Mouse (Mus musculus) hindbrain, embryonic 13.5 days (tissue): ENCODE measurements around the gene Gpsm3. TPM values are rescaled to one million over a fixed set of nuclear protein-coding genes. Genes with fewer than 3 reads are reported as not detected.
A peak's percentile ranks its signal among the peaks of the same experiment; 100 is the strongest.

Experiments
- ATAC-seq: fragments of 200-750 bp; cut with Nextera tagmentation; 2 replicates; pipeline ENCODE4 v1.8.0; 2017; ENCODE audit warnings: moderate TSS enrichment; ENCODE audit not compliant: low FRiP score
- H3K27ac ChIP-seq: fragments of 300-500 bp; sonication (generic); 2 replicates; pipeline ENCODE4 v1.5.1; 2015; ENCODE audit warnings: inconsistent platforms, mild to moderate bottlenecking, moderate library complexity
- H3K27me3 ChIP-seq: fragments of 300-500 bp; sonication (generic); 2 replicates; pipeline ENCODE4 v1.6.1; 2015; ENCODE audit warnings: mild to moderate bottlenecking, inconsistent platforms
- H3K36me3 ChIP-seq: fragments of 300-500 bp; sonication (generic); 2 replicates; pipeline ENCODE4 v1.6.1; 2015; ENCODE audit warnings: mild to moderate bottlenecking, inconsistent platforms
- H3K4me1 ChIP-seq: fragments of 300-500 bp; sonication (generic); replicated peaks from 2 replicates; pipeline ENCODE4 v1.6.1; 2015; ENCODE audit warnings: inconsistent platforms
- H3K4me2 ChIP-seq: fragments of 300-500 bp; sonication (generic); 2 replicates; pipeline ENCODE4 v1.6.1; 2015; ENCODE audit warnings: inconsistent platforms, mild to moderate bottlenecking, moderate library complexity
- H3K4me3 ChIP-seq: fragments of 300-500 bp; sonication (generic); 2 replicates; pipeline ENCODE4 v1.5.1; 2015; ENCODE audit warnings: mild to moderate bottlenecking, inconsistent platforms
- H3K9ac ChIP-seq: fragments of 300-500 bp; sonication (generic); 2 replicates; pipeline ENCODE4 v1.6.1; 2015; ENCODE audit warnings: mild to moderate bottlenecking, inconsistent platforms
- H3K9me3 ChIP-seq: fragments of 300-500 bp; sonication (generic); 2 replicates; pipeline ENCODE4 v1.6.1; 2016; ENCODE audit warnings: inconsistent platforms
- WGBS: fragments of 180-500 bp; shearing (Covaris S2); methylation state at CpG from one replicate; pipeline ENCODE4 v1.1.7; 2015; 5-methylcytosine and 5-hydroxymethylcytosine counted together
- polyA plus RNA-seq: library from polyadenylated mRNA; unstranded; fragments of >200 nt; fragmentation: Nextera tagmentation; extraction: Ambion mirVana; gene quantifications from 2 replicates; pipeline ENCODE4 v1.2.1, GENCODE M21; 2015

Gene Gpsm3
- polyA plus RNA-seq, 1 experiment from 2014 or later, result 3.2 TPM

DNA sequence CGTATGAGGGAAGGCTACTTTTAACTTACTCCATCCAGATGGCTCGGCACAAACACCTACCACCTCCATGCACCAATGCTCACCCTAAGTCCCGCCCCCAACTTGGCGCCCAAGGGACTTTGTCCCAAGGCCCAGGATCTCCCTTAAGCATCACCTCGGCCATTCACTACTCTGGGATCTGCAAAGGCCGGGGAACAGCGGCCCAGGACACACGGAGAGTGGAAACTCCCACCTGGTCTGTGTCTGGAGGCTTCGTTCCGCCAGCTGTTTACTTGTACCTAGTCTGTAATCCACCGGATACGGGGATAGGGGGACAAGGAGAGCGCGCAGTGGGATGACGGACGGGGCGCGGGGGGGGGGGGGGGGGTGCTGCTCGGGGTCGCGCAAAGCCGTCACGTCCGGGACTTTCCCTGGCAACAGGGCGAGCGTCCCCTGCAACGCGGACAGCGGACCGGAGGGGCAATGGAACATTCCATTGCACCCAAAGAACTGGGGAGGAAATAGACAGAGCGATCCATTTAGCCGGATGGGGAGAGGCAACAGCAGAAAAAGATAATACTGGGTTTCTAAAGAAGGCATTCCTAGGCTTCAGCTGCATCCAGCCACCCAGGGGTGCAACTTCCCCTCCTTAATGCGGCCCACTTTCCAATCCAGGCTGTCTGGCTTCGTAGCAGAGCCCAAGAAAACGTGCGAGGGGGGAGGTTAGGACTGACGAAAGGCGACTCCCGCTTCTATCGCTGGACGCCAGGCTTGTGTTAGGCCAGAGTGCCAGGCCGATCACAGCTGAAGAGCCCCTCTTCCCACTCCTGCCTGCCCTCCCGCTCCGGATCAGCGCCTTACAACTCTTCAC, 37.7 kb downstream of the Gpsm3 start:
- H3K9me3 ChIP-seq, result no peaks in the 10 kb centered on the region
- WGBS, result 0% methylated on average over 42 of the region's 45 CpGs

DNA sequence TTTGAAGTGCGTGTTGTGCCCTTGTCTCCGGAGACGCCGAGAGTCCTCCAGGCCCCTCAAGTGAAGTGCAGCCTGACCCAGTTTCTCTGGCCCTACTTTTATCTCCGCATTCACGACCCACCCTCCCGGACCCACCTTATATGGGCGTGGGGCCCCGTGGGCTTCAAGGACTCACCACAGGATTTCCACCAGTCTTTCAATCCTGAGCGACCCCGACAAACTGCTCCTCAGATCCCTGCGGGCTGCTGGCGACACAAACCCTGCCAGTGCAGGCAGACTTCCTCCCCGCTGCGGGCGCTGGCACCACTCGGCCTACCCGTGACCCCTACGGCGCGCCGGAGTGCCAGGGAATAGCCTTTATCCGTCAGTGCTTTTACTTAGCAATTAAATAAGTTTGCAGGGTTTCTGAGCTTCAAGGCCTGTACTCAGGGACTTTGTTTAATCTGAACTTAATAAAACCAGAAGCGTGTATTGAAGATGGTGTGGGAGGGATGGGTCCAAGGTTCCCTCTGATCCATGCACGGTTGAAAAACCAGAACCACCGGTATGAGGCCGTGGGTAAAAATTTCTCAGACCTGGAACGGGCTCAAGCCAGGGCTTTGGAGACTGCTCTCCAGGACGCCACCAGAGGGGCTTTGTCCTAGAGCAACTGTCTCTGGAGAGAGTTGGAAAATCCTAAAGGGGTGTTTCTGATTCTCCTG, 38.5 kb downstream of the Gpsm3 start, which contains the start of gene Ppt2:
TSS of gene Ppt2 (minus strand) at position 568 of the 701 bp plus-strand sequence.
- peak within 1 kb of the TSS; percentile 83 for H3K9ac ChIP-seq
- peak within 1 kb of the TSS; percentile 73 for H3K4me3 ChIP-seq
- no peaks in the 10 kb centered on the region for H3K9me3 ChIP-seq
- peak within 1 kb of the TSS; percentile 91 for H3K4me2 ChIP-seq
- peaks cover 61% of the 10 kb centered on the region for H3K4me1 ChIP-seq
- peaks cover 36% of the 10 kb centered on the region for H3K27me3 ChIP-seq
- ATAC-seq, result peak; percentile 22
- peaks cover 10% of the 10 kb centered on the region for H3K36me3 ChIP-seq
- 8% methylated on average over 29 of the region's 29 CpGs for WGBS
- peak within 1 kb of the TSS; percentile 93 for H3K27ac ChIP-seq

More for the DNA sequence above, 37.7 kb downstream of the Gpsm3 start:
- Histone ChIP-seq H3K9ac (peak overlapping the region; percentile 83), H3K4me2 (peak overlapping the region; percentile 91), H3K36me3 (peaks cover 17% of the 10 kb centered on the region), H3K4me1 (peaks cover 60% of the 10 kb centered on the region), H3K4me3 (peak overlapping the region; percentile 73), H3K27me3 (peaks cover 28% of the 10 kb centered on the region), H3K27ac (peak overlapping the region; percentile 93)
- peak; percentile 73 for ATAC-seq

DNA sequence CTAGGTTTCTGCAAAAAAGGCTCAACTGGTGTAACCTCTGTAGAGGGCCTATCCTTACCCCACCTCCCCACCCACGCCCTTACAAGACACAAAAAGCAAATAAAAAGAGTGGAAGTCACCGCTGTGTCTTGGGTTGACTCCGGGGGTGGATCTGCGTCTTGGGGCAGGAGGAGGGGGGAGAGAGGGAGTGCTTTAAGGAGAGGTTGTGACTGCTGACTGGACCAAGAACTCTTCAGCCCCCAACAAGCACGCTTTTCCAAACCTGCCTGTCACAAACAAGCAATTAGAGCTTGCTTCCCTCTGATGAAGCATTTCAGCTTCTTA, 39.0 kb downstream of the Gpsm3 start:
- WGBS, result 17% methylated on average over 5 of the region's 5 CpGs
- no peak for ATAC-seq

DNA sequence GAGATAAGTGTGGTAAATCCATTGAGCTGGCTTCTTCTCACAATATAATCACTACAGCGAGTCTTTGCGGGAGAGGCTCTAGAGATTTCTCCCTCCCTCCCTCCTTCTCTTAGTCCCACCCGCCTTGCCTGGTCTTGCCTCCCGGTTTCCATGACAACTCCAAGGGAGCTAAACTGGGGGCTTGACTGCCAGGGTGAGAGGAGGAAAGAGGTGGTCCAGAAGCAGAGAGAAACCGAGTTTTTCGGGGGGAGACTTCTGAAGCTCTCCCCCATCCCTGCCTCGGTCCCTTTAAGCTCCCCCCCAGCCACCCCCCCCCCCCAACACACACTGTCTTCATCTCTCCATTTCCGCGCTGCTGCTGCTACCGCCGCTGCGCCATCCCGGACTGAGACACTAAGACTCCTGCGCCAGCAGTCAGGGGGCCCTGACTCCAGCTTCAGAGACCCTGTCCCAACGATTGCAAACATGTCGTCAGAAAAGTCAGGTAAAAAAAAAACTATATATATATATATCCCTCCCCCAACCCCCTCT, 39.7 kb downstream of the Gpsm3 start, which contains the start of gene Prrt1:
TSS of gene Prrt1 (plus strand) at position 313 of the 531 bp plus-strand sequence.
- 1% methylated on average over 16 of the region's 16 CpGs for WGBS
- Histone ChIP-seq H3K9me3 (no peaks in the 10 kb centered on the region), H3K4me3 (peak within 1 kb of the TSS; percentile 73), H3K4me2 (peak within 1 kb of the TSS; percentile 91), H3K9ac (peak within 1 kb of the TSS; percentile 83), H3K36me3 (peaks cover 3% of the 10 kb centered on the region; the same call in 1 of the 2 replicates), H3K27me3 (peaks cover 47% of the 10 kb centered on the region), H3K27ac (peak within 1 kb of the TSS; percentile 93), H3K4me1 (peaks cover 61% of the 10 kb centered on the region)
- ATAC-seq, result peak; percentile 26; the same call in 1 of the 2 replicates

More for the DNA sequence above, 39.0 kb downstream of the Gpsm3 start:
- H3K9ac ChIP-seq, result peak overlapping the region; percentile 83
- H3K4me2 ChIP-seq, result peak overlapping the region; percentile 91
- peaks cover 41% of the 10 kb centered on the region for H3K27me3 ChIP-seq
- peaks cover 4% of the 10 kb centered on the region for H3K36me3 ChIP-seq
- H3K4me1 ChIP-seq, result peaks cover 61% of the 10 kb centered on the region
- no peaks in the 10 kb centered on the region for H3K9me3 ChIP-seq
- peak overlapping the region; percentile 93 for H3K27ac ChIP-seq
- H3K4me3 ChIP-seq, result peak overlapping the region; percentile 73

DNA sequence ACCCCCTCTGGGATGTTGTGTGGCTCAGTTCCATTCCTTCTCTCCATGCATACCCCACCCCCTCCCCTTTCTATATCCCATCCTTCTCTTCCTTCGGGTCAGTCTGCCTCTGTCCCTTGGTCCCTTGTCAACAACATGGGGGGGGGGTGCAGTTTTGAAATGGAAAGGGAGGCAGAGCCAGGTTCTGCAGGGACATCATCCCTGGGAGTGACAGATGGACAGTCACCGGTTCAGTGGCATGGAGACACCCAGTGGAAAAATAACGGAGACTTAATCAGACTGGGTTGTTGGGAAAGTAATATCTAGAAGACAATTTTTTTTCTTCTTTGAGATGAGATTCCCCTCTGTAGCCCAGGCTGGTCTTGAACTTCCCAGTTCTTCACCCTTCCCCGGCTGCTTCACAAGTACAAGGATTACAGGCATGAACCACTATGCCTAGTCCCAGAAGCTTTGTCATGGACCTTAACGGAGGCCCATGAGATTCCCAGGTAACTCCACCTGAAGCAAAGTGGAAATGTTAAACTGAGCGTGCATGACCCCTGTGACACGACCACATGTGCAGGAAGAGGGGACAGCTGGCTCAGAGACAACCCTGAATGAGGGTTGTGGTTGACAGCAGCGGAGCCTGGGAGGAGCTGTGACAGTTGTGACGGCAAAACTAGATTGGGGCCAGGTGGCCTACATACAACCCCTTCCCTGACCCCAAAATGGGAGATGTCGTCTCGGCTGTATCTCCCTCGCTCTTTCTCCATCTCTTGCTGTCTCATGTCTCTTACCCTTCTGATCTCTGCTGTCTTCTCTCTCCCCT, 40.4 kb downstream of the Gpsm3 start:
- H3K27ac ChIP-seq, result peak overlapping the region; percentile 93; the same call in 1 of the 2 replicates
- no peaks in the 10 kb centered on the region for H3K9me3 ChIP-seq
- no peak for ATAC-seq
- H3K9ac ChIP-seq, result peak overlapping the region; percentile 83
- peaks cover 61% of the 10 kb centered on the region for H3K4me1 ChIP-seq
- peak overlapping the region; percentile 91 for H3K4me2 ChIP-seq
- 10% methylated on average over 12 of the region's 12 CpGs for WGBS
- peak overlapping the region; percentile 73 for H3K4me3 ChIP-seq
- H3K27me3 ChIP-seq, result peaks cover 47% of the 10 kb centered on the region
- H3K36me3 ChIP-seq, result peaks cover 3% of the 10 kb centered on the region; the same call in 1 of the 2 replicates

DNA sequence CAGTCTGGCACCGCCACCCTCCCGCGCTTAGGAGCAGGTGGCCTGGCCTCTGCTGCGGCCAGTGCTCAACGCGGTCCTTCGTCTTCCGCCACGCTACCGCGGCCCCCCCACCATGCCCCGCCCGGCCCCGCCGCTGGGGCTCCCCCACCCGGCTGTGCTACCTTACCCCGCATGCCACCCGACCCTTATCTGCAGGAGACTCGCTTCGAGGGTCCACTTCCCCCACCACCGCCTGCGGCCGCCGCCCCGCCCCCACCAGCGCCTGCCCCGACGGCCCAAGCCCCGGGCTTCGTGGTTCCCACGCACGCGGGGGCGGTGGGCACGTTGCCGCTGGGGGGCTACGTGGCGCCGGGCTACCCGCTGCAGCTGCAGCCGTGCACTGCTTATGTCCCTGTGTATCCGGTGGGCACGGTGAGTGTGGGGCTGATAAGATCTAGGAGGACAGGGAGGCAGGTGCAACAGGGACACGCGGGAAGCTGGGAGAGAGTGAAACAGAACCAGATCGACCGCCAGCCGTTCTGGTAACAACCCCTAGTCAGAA, 41.2 kb downstream of the Gpsm3 start:
- H3K9me3 ChIP-seq, result no peaks in the 10 kb centered on the region
- no peaks in the 10 kb centered on the region for H3K36me3 ChIP-seq
- no peak overlapping the region for H3K27ac ChIP-seq
- no peak for ATAC-seq
- WGBS, result 1% methylated on average over 44 of the region's 48 CpGs
- peak overlapping the region; percentile 91 for H3K4me2 ChIP-seq
- H3K9ac ChIP-seq, result peak overlapping the region; percentile 83
- H3K27me3 ChIP-seq, result peaks cover 52% of the 10 kb centered on the region
- H3K4me3 ChIP-seq, result peak overlapping the region; percentile 73
- peaks cover 58% of the 10 kb centered on the region for H3K4me1 ChIP-seq

DNA sequence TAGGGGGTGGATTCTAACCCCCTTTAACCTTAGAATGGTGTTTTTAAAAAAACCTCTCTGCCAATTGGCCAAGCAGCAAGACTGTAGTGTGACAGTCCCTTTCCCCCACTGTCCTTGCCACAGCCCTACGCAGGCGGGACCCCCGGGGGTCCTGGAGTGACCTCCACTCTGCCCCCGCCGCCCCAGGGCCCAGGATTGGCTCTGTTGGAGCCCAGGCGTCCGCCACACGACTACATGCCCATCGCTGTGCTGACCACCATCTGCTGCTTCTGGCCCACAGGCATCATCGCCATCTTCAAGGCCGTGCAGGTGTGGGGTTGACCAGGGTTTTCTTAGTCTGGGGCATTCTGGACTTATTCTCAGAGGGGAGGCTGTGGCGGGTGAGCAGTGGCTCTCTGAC, 42.0 kb downstream of the Gpsm3 start:
- Histone ChIP-seq H3K27ac (no peak overlapping the region), H3K36me3 (no peaks in the 10 kb centered on the region), H3K4me3 (peak overlapping the region; percentile 73), H3K9ac (peak overlapping the region; percentile 83), H3K4me2 (peak overlapping the region; percentile 91), H3K4me1 (peaks cover 50% of the 10 kb centered on the region), H3K27me3 (peaks cover 57% of the 10 kb centered on the region), H3K9me3 (no peaks in the 10 kb centered on the region)
- 6% methylated on average over 12 of the region's 12 CpGs for WGBS
- ATAC-seq, result no peak

DNA sequence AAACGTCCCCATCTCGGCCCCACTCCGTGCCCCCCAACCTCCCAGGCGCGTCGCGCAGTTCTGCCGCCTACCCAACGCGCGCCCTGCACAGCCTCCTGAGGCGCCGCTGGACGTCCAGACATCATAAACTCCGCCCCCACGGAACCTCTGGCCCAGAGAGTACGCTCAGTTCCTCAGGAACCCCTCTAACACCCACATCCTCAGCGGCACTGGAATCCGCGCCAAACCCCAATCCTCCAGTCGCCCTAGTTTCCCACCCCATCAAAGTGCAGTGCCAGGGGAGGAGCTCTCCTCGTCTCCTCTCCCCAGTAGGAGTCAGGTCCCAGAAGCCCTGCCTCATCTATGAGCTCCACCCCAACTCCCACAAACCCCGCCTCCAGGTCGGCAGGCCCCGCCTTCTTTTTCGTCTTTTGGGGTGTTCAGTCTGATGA, 42.7 kb downstream of the Gpsm3 start:
- no peaks in the 10 kb centered on the region for H3K9me3 ChIP-seq
- H3K4me2 ChIP-seq, result peak overlapping the region; percentile 91
- peaks cover 58% of the 10 kb centered on the region for H3K27me3 ChIP-seq
- peak overlapping the region; percentile 73 for H3K4me3 ChIP-seq
- WGBS, result 1% methylated on average over 26 of the region's 26 CpGs
- H3K36me3 ChIP-seq, result no peaks in the 10 kb centered on the region
- H3K9ac ChIP-seq, result peak overlapping the region; percentile 83
- no peak for ATAC-seq
- H3K27ac ChIP-seq, result no peak overlapping the region
- H3K4me1 ChIP-seq, result peaks cover 49% of the 10 kb centered on the region

DNA sequence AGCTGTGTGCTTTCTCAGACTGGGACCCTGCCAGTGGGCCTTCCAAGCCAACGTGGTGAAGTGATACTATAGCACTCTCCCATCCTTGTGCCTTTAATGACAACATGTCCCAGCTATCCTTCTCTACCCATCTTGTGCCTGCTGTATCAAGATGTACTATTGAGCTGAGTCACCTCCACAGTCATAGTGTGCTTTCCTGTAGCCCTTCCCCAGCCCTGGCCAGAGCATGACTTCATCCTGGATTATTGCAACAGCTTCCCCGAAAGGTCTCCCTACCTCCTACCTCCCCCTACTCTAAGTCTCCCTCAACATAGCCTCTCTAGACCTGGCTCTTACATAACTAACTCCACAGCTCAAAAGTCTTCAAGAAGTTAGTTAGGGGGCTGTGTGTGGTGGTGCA, 46.1 kb downstream of the Gpsm3 start:
- WGBS, result 76% methylated on average over 2 of the region's 2 CpGs
- no peak for ATAC-seq
- no peak overlapping the region for H3K9ac ChIP-seq

DNA sequence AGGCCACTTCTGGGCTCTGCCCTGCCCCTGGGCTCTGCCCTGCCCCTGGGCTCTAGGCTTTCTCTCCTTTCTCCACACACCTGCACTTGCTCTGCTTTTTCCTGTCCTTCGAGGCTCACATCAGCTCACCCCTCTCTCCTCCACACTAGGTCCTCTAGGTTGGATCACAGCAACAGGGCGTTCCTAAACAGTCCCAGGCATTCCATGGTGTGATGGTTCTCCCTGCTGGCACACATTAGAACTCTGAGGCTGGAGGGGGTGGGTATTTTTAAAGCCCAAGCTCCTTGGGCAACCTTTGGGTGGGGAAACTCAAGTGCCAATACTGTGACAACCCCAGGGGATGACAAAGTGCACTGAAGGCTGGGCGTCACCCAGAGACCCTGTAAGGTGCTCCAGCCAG, 47.9 kb downstream of the Gpsm3 start:
- H3K9ac ChIP-seq, result peak overlapping the region; percentile 30; the same call in 1 of the 2 replicates
- H3K4me2 ChIP-seq, result no peak overlapping the region
- H3K9me3 ChIP-seq, result no peaks in the 10 kb centered on the region
- peaks cover 34% of the 10 kb centered on the region for H3K27me3 ChIP-seq
- WGBS, result 68% methylated on average over 3 of the region's 3 CpGs
- H3K36me3 ChIP-seq, result no peaks in the 10 kb centered on the region
- no peak for ATAC-seq
- no peak overlapping the region for H3K4me3 ChIP-seq
- H3K27ac ChIP-seq, result no peak overlapping the region
- peaks cover 16% of the 10 kb centered on the region for H3K4me1 ChIP-seq

More for the DNA sequence above, 46.1 kb downstream of the Gpsm3 start:
- H3K4me1 ChIP-seq, result peaks cover 21% of the 10 kb centered on the region
- H3K9me3 ChIP-seq, result no peaks in the 10 kb centered on the region
- no peaks in the 10 kb centered on the region for H3K36me3 ChIP-seq
- peaks cover 52% of the 10 kb centered on the region for H3K27me3 ChIP-seq
- H3K4me2 ChIP-seq, result no peak overlapping the region
- H3K27ac ChIP-seq, result no peak overlapping the region
- H3K4me3 ChIP-seq, result no peak overlapping the region

DNA sequence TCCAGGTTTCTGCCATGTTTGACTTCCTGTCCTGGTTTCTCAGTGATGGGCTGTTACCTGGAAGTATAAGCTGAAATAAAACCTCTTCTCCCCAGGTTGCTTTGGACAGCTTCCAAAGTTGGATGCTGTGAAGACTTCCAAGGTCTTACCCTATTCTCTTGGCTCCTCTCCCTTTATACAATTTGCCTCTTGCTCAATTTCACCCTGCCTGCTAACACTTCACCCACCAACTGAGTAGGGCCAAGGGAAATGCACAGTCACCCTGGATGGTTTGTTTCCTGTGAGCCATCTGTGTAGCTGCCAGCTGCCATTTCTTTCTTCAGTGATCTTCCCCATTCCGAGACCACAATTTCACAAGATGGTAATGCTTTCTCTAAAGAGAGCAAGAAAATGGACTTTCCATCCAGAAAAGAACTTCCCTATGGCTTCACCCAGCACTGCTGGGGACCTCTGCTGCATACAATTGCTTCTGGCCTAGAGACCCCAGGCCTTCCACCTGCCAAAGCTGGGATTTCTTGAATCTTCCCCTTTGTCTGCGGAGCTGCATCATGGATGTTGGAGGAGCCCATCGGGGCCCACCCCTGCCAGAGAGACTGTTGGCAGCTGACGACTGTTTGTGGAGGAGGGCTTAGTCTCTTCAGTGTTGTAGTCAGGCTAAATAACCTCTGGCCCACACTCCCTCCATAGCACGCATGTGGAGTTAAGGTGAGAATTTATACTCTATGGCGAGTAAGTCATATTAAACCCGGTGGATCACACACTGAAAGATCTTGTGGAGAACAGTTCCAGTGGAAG, 50.1 kb downstream of the Gpsm3 start:
- H3K4me2 ChIP-seq, result no peak overlapping the region
- H3K36me3 ChIP-seq, result no peaks in the 10 kb centered on the region
- H3K27ac ChIP-seq, result no peak overlapping the region
- no peak overlapping the region for H3K9ac ChIP-seq
- 84% methylated on average over 7 of the region's 7 CpGs for WGBS
- no peak overlapping the region for H3K4me3 ChIP-seq
- ATAC-seq, result no peak
- H3K9me3 ChIP-seq, result no peaks in the 10 kb centered on the region
- peaks cover 17% of the 10 kb centered on the region for H3K27me3 ChIP-seq
- peaks cover 16% of the 10 kb centered on the region for H3K4me1 ChIP-seq
